Mouse (Mus musculus) intestine, postnatal 0 days (tissue): Measurements from ENCODE around the gene Rhbdf2. TPM values are rescaled to one million over a fixed set of nuclear protein-coding genes. Genes with fewer than 3 reads are reported as not detected.
A peak's percentile ranks its signal among the peaks of the same experiment; 100 is the strongest.

ENCODE experiments used
- ATAC-seq: fragments of 200-750 bp; cut with Nextera tagmentation; 2 replicates; pipeline ENCODE4 v1.8.0; 2017; ENCODE audit warnings: mild to moderate bottlenecking, moderate TSS enrichment, moderate library complexity
- H3K27ac ChIP-seq: fragments of 300-500 bp; sonication (generic); 2 replicates; pipeline ENCODE4 v1.5.1; 2014; ENCODE audit warnings: mild to moderate bottlenecking, low read depth, low read length, moderate library complexity
- H3K27me3 ChIP-seq: fragments of 300-500 bp; sonication (generic); replicated peaks from 2 replicates; pipeline ENCODE4 v1.6.1; 2014; ENCODE audit warnings: low read length, mixed read lengths; ENCODE audit not compliant: control insufficient read depth, insufficient read depth
- H3K36me3 ChIP-seq: fragments of 300-500 bp; sonication (generic); 2 replicates; pipeline ENCODE4 v1.6.1; 2014; ENCODE audit warnings: mild to moderate bottlenecking, moderate library complexity; ENCODE audit not compliant: control insufficient read depth, insufficient read depth
- H3K4me1 ChIP-seq: fragments of 300-500 bp; sonication (generic); replicated peaks from 2 replicates; pipeline ENCODE4 v1.6.1; 2014; ENCODE audit warnings: antibody characterized with exemption, low read length, mixed read lengths; ENCODE audit not compliant: control insufficient read depth, insufficient read depth
- H3K4me2 ChIP-seq: fragments of 300-500 bp; sonication (generic); replicated peaks from 2 replicates; pipeline ENCODE4 v1.6.1; 2014; ENCODE audit warnings: low read depth, mild to moderate bottlenecking, moderate library complexity
- H3K4me3 ChIP-seq: fragments of 300-500 bp; sonication (generic); 2 replicates; pipeline ENCODE4 v1.5.1; 2014; ENCODE audit warnings: low read depth, low read length
- H3K9ac ChIP-seq: fragments of 300-500 bp; sonication (generic); 2 replicates; pipeline ENCODE4 v1.6.1; 2014; ENCODE audit warnings: mild to moderate bottlenecking, low read depth, low read length
- H3K9me3 ChIP-seq: fragments of 300-500 bp; sonication (generic); 2 replicates; pipeline ENCODE4 v1.6.1; 2016; ENCODE audit warnings: mixed run types; ENCODE audit not compliant: control insufficient read depth
- CTCF ChIP-seq: sonication (generic); IDR thresholded peaks from 2 replicates; pipeline ENCODE4 v1.5.1; 2016; ENCODE audit warnings: low read depth, mild to moderate bottlenecking, control low read depth, antibody characterized with exemption, moderate library complexity
- WGBS: fragments of 180-500 bp; shearing (Covaris S2); extraction: QIAGEN DNeasy Blood & Tissue Kit; methylation state at CpG from one replicate; pipeline ENCODE4 v1.1.7; 2014; 5-methylcytosine and 5-hydroxymethylcytosine counted together
- polyA plus RNA-seq: library from polyadenylated mRNA; unstranded; fragments of >200 nt; fragmentation: Nextera tagmentation; extraction: Ambion mirVana; gene quantifications from 2 replicates; pipeline ENCODE4 v1.2.1, GENCODE M21; 2015

Gene Rhbdf2
- polyA plus RNA-seq, 1 experiment from 2014 or later, result 7.6 TPM

DNA sequence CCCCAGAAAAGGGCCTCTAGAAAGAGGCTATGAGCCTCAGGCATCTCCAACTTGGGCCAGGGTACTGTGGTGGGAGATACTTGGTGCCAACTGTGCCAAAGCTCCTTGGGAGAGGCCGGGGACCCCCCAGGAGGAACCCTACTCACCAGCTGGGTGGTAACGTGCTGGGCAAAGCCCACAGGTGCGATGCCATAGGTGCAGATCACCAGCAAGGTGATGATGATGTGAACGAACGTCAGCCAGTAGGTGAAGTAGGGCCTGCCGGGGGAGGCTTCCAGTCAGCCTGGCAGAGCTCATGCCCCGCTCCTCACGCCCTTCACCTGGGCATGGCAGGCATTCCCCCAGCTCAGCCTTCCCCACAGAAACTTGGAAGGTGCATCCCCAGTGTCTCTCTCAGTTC, 24.8 kb downstream of the Rhbdf2 start:
- no peaks in the 10 kb centered on the region for H3K9me3 ChIP-seq
- H3K4me3 ChIP-seq, result no peak overlapping the region
- H3K9ac ChIP-seq, result no peak overlapping the region
- H3K27ac ChIP-seq, result no peak overlapping the region
- no peak for ATAC-seq
- no peak overlapping the region for H3K4me2 ChIP-seq
- peaks cover 86% of the 10 kb centered on the region for H3K36me3 ChIP-seq
- no peaks in the 10 kb centered on the region for H3K4me1 ChIP-seq
- no peak for TF ChIP-seq CTCF
- no peaks in the 10 kb centered on the region for H3K27me3 ChIP-seq
- 90% methylated on average over 8 of the region's 8 CpGs for WGBS

DNA sequence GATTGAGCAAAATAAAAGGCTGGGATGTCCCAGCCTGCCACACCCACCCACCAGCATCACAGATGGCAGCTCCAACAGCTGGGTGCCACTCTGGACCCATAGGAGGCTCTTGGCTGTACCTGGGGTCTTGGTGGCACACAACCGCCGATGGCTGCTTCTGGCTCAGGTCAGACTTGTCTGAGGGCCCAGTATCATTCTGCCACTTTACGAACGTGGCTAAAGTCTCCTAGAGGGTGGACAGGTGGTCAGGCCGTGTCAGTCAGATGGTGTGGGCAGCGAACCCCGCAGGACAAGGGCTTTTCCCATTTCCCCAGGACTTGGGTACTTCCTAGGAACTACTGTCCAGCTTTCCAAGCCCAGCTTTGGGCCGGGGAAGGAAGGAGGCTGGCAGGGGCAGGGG, 25.7 kb downstream of the Rhbdf2 start:
- Histone ChIP-seq H3K4me2 (no peak overlapping the region), H3K36me3 (peaks cover 83% of the 10 kb centered on the region), H3K4me1 (no peaks in the 10 kb centered on the region), H3K27me3 (no peaks in the 10 kb centered on the region), H3K4me3 (no peak overlapping the region), H3K27ac (no peak overlapping the region), H3K9me3 (no peaks in the 10 kb centered on the region), H3K9ac (no peak overlapping the region)
- WGBS, result 94% methylated on average over 8 of the region's 8 CpGs
- no peak for TF ChIP-seq CTCF
- ATAC-seq, result no peak

DNA sequence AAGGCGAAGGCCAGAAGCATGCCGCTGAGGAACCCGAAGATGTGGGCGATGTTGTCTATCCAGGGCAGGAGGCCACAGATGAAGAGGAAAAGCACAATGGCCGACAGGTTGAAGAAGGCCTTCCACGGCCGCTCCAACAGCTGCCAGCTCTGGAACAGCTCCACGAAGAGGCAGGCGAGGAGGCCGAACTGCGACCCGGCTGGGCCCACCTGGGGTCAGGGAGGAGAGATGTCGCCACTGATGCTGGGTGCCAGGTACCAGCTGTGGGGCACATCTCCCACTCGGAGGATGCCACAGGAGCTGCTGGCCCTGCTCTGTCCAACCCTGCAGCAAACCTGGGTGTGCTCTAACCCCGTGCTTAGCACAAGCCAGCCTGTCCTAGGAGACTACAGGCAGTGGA, 27.6 kb downstream of the Rhbdf2 start:
- H3K9me3 ChIP-seq, result no peaks in the 10 kb centered on the region
- no peak for ATAC-seq
- H3K27ac ChIP-seq, result no peak overlapping the region
- no peaks in the 10 kb centered on the region for H3K27me3 ChIP-seq
- H3K4me1 ChIP-seq, result no peaks in the 10 kb centered on the region
- H3K4me3 ChIP-seq, result no peak overlapping the region
- H3K4me2 ChIP-seq, result no peak overlapping the region
- no peak for TF ChIP-seq CTCF
- 92% methylated on average over 15 of the region's 15 CpGs for WGBS
- H3K9ac ChIP-seq, result no peak overlapping the region
- H3K36me3 ChIP-seq, result peaks cover 72% of the 10 kb centered on the region

DNA sequence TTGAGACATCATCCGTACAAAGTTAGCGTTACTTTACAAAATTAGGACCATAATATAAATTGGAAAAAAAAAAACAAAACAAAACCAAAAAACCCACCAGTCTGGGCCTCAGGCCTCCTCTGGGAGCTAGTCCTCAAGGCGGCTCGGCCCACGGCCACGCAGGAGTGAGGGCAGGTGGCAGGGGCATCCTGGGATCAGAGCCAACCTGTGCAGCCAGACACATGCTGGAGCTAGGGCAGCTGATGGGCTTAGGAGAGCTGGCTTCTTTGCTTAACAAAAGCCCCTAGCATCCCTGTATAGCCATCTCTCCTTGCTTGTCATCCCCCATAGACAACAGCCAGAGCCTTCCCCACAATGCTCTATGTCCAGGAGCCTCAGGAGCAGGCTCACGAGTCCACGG, 28.6 kb downstream of the Rhbdf2 start:
- 91% methylated on average over 8 of the region's 8 CpGs for WGBS
- TF ChIP-seq CTCF, result no peak
- Histone ChIP-seq H3K36me3 (peaks cover 63% of the 10 kb centered on the region), H3K27me3 (no peaks in the 10 kb centered on the region), H3K9me3 (no peaks in the 10 kb centered on the region), H3K4me2 (no peak overlapping the region), H3K27ac (no peak overlapping the region), H3K9ac (no peak overlapping the region), H3K4me1 (no peaks in the 10 kb centered on the region), H3K4me3 (no peak overlapping the region)
- no peak for ATAC-seq

DNA sequence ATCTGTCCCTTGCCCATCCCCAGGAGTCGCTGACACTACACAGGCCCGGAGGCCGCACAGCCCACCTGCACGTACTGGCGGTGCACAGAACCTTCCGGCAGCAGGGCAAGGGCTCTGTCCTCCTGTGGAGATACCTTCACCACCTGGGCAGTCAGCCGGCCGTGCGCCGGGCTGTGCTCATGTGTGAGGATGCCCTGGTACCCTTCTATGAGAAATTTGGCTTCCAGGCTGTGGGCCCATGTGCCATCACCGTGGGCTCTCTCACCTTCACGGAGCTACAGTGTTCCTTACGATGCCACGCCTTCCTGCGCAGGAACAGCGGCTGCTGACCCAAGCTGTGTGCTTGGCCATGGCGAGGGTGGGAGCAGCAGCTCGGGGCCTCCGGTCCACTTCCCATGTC, 30.1 kb downstream of the Rhbdf2 start:
- no peak overlapping the region for H3K27ac ChIP-seq
- no peaks in the 10 kb centered on the region for H3K27me3 ChIP-seq
- no peak overlapping the region for H3K4me3 ChIP-seq
- H3K9me3 ChIP-seq, result no peaks in the 10 kb centered on the region
- H3K4me2 ChIP-seq, result no peak overlapping the region
- WGBS, result 85% methylated on average over 19 of the region's 19 CpGs
- no peak for TF ChIP-seq CTCF
- H3K36me3 ChIP-seq, result peaks cover 48% of the 10 kb centered on the region; the same call in 1 of the 2 replicates
- ATAC-seq, result no peak
- H3K9ac ChIP-seq, result no peak overlapping the region
- no peaks in the 10 kb centered on the region for H3K4me1 ChIP-seq

DNA sequence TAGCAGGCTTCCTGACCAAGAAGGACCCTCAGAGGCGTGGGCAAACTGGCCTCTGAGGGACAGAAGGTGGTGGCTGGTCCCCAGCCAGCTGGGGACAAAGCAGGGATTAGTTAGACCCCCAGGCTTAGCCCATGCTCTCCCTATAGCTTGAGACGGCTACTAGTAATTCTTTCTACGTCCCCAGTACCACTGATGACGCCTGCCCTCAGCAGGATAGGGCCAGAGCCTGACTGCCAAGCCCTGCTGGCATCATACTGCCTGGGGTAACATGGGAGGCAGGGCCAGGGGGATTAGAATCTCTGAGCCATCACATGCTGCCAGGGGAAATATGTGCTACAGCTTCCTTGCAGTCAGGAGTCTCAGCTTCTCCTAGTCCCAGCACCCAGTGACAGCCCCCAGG, 33.5 kb downstream of the Rhbdf2 start:
- no peak for ATAC-seq
- no peaks in the 10 kb centered on the region for H3K4me1 ChIP-seq
- no peak overlapping the region for H3K9ac ChIP-seq
- H3K36me3 ChIP-seq, result peaks cover 16% of the 10 kb centered on the region; the same call in 1 of the 2 replicates
- H3K9me3 ChIP-seq, result no peaks in the 10 kb centered on the region
- H3K27ac ChIP-seq, result no peak overlapping the region
- 82% methylated on average over 4 of the region's 4 CpGs for WGBS
- TF ChIP-seq CTCF, result no peak
- no peak overlapping the region for H3K4me3 ChIP-seq
- no peak overlapping the region for H3K4me2 ChIP-seq
- H3K27me3 ChIP-seq, result no peaks in the 10 kb centered on the region; the same call in 1 of the 2 replicates

DNA sequence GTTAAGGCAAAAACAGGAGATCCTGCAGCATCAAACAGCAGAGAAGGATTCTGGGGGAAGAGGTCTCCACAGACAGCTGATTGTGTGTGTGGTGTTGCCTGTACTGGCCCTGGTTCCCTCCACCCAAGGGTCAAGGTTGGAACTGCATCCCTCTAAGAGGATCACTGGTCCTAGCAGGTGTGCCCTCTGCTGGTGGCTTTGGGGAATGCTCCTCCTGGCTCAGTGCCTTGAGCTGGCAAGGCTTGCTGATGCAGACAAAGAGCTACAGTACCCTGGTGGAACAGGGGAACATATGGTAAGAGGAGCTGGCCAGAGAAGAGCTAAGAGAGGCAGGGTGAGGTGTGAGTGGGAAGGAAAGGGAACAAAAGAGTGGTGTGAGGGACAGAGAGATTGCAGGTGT, 34.4 kb downstream of the Rhbdf2 start:
- Histone ChIP-seq H3K27me3 (peaks cover 9% of the 10 kb centered on the region), H3K9ac (no peak overlapping the region), H3K4me3 (no peak overlapping the region), H3K4me2 (no peak overlapping the region), H3K27ac (no peak overlapping the region), H3K9me3 (no peaks in the 10 kb centered on the region), H3K4me1 (no peaks in the 10 kb centered on the region), H3K36me3 (peaks cover 9% of the 10 kb centered on the region; the same call in 1 of the 2 replicates)
- ATAC-seq, result peak; percentile 69
- peak; percentile 99 for TF ChIP-seq CTCF
